Mouse (Mus musculus) limb, embryonic 14.5 days (tissue): ENCODE results near the gene Tbc1d10c. TPM values are rescaled to one million over a fixed set of nuclear protein-coding genes. Genes with fewer than 3 reads are reported as not detected.

ENCODE experiments used
- ATAC-seq: fragments of 200-750 bp; cut with Nextera tagmentation; 2 replicates; pipeline ENCODE4 v1.8.0; 2017; ENCODE audit warnings: low read depth, moderate number of reproducible peaks, moderate TSS enrichment; ENCODE audit not compliant: low FRiP score
- DNase-seq: peaks from one replicate; pipeline ENCODE4 v3.0.0-alpha.2; 2015; ENCODE audit warnings: low spot score
- H3K27ac ChIP-seq: fragments of 300-500 bp; sonication (generic); replicated peaks from 2 replicates; pipeline ENCODE4 v1.5.1; 2014; ENCODE audit warnings: low read depth, mild to moderate bottlenecking, low read length, moderate library complexity, mixed read lengths
- H3K27me3 ChIP-seq: fragments of 300-500 bp; sonication (generic); 2 replicates; pipeline ENCODE4 v1.6.1; 2014; ENCODE audit warnings: low read length, mixed read lengths; ENCODE audit not compliant: control insufficient read depth, insufficient read depth
- H3K36me3 ChIP-seq: fragments of 300-500 bp; sonication (generic); 2 replicates; pipeline ENCODE4 v1.6.1; 2014; ENCODE audit warnings: mild to moderate bottlenecking, low read length, moderate library complexity, mixed read lengths; ENCODE audit not compliant: control insufficient read depth, insufficient read depth
- H3K4me1 ChIP-seq: fragments of 300-500 bp; sonication (generic); 2 replicates; pipeline ENCODE4 v1.6.1; 2014; ENCODE audit warnings: antibody characterized with exemption, low read length, mixed read lengths; ENCODE audit not compliant: control insufficient read depth, insufficient read depth
- H3K4me2 ChIP-seq: fragments of 300-500 bp; sonication (generic); replicated peaks from 2 replicates; pipeline ENCODE4 v1.6.1; 2014; ENCODE audit warnings: low read depth, mild to moderate bottlenecking, low read length, moderate library complexity; ENCODE audit not compliant: severe bottlenecking
- H3K4me3 ChIP-seq: fragments of 300-500 bp; sonication (generic); replicated peaks from 2 replicates; pipeline ENCODE4 v1.5.1; 2014; ENCODE audit warnings: low read length
- H3K9ac ChIP-seq: fragments of 300-500 bp; sonication (generic); 2 replicates; pipeline ENCODE4 v1.6.1; 2014; ENCODE audit warnings: mild to moderate bottlenecking, low read depth, low read length, moderate library complexity; ENCODE audit not compliant: severe bottlenecking
- H3K9me3 ChIP-seq: fragments of 300-500 bp; sonication (generic); 2 replicates; pipeline ENCODE4 v1.6.1; 2016; ENCODE audit warnings: low read length; ENCODE audit not compliant: control insufficient read depth
- POLR2A ChIP-seq: fragments of 200-500 bp; IDR thresholded peaks from 2 replicates; pipeline ENCODE4 v1.8.0; 2012; ENCODE audit warnings: inconsistent platforms, mild to moderate bottlenecking, moderate library complexity, borderline replicate concordance; ENCODE audit not compliant: insufficient read depth, insufficient read length; ENCODE audit errors: extremely low read depth
- WGBS: fragments of 180-500 bp; shearing (Covaris S2); extraction: QIAGEN DNeasy Blood & Tissue Kit; methylation state at CpG from one replicate; pipeline ENCODE4 v1.1.7; 2014; 5-methylcytosine and 5-hydroxymethylcytosine counted together
- polyA plus RNA-seq, 2 experiments: library from polyadenylated mRNA; depleted of rRNA in 1 of 2; stranded (reverse) in 1 of 2; unstranded in 1 of 2; fragments of >200 nt; fragmentation: Nextera tagmentation in 1 of 2; extraction: Ambion mirVana in 1 of 2; gene quantifications; 2 replicates each; pipeline versions ENCODE4 v1.2.1 to v1.2.3; 2012 to 2014

Gene Tbc1d10c
- polyA plus RNA-seq, 2 experiments, result 3.9 to 4.5 TPM

GRCm38 (mm10) chr19:4192251-4192985 lies 1.3 kb upstream of the Tbc1d10c start:
- H3K4me3 ChIP-seq, result peak overlapping the region; percentile 97
- peak overlapping the region; percentile 87 for H3K4me2 ChIP-seq
- no peaks in the 10 kb centered on the region for H3K27me3 ChIP-seq
- H3K9me3 ChIP-seq, result no peaks in the 10 kb centered on the region
- ATAC-seq (no peak; the same call in 1 of the 2 replicates), DNase-seq (no peak)
- peaks cover 45% of the 10 kb centered on the region for H3K36me3 ChIP-seq
- no peak for TF ChIP-seq POLR2A
- peak overlapping the region; percentile 97 for H3K9ac ChIP-seq
- peaks cover 15% of the 10 kb centered on the region for H3K4me1 ChIP-seq
- H3K27ac ChIP-seq, result peak overlapping the region; percentile 93
- WGBS, result under 1% methylated on average over 41 of the region's 52 CpGs

GRCm38 (mm10) chr19:4191528-4192250 lies 605 bp upstream of the Tbc1d10c start, which contains the start of gene Ppp1ca:
Gene Ppp1ca (plus strand): TSS chr19:4192065.
- no peaks in the 10 kb centered on the region for H3K27me3 ChIP-seq
- 3% methylated on average over 35 of the region's 47 CpGs for WGBS

GRCm38 (mm10) chr19:4189051-4189620 lies 1.9 kb downstream of the Tbc1d10c start:
- ATAC-seq (no peak), DNase-seq (no peak)
- Histone ChIP-seq H3K27me3 (no peaks in the 10 kb centered on the region), H3K9me3 (no peaks in the 10 kb centered on the region), H3K27ac (no peak overlapping the region), H3K4me3 (no peak overlapping the region), H3K4me1 (peaks cover 22% of the 10 kb centered on the region), H3K36me3 (peaks cover 13% of the 10 kb centered on the region), H3K9ac (no peak overlapping the region), H3K4me2 (no peak overlapping the region)
- 85% methylated on average over 12 of the region's 12 CpGs for WGBS
- no peak for TF ChIP-seq POLR2A

More at GRCm38 (mm10) chr19:4191528-4192250, 605 bp upstream of the Tbc1d10c start, which contains the start of gene Ppp1ca:
- peaks cover 15% of the 10 kb centered on the region for H3K4me1 ChIP-seq
- DNase-seq (peak; percentile 94), ATAC-seq (peak; percentile 91)
- H3K4me2 ChIP-seq, result peak within 1 kb of the TSS; percentile 87
- peak; percentile 96 for TF ChIP-seq POLR2A
- peak within 1 kb of the TSS; percentile 93 for H3K27ac ChIP-seq
- H3K9me3 ChIP-seq, result no peaks in the 10 kb centered on the region
- H3K9ac ChIP-seq, result peak within 1 kb of the TSS; percentile 97
- peaks cover 38% of the 10 kb centered on the region for H3K36me3 ChIP-seq
- H3K4me3 ChIP-seq, result peak within 1 kb of the TSS; percentile 97

DNA sequence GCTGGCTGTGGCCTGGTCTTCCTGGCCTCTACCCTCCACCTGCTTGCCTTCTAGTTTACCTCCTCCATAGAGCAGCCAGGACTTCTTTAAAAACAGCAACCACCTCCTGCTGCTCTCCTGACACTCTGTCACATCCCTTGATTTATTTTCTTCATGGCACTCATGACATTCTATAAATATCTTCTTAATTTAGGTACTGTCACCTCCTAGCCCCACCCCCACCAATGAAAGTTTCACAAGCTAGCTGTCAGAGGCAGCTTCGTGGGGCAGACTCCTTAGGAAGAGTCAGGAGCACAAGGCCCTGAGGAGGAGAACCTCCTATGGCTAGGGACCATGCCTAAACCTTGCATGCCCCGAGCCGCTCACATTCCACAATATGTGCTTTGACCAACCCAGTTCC lies 3.8 kb downstream of the Tbc1d10c start:
- 54% methylated on average over 3 of the region's 3 CpGs for WGBS
- Histone ChIP-seq H3K36me3 (no peaks in the 10 kb centered on the region), H3K4me3 (no peak overlapping the region), H3K4me1 (peaks cover 11% of the 10 kb centered on the region), H3K27me3 (no peaks in the 10 kb centered on the region), H3K4me2 (no peak overlapping the region), H3K9ac (no peak overlapping the region), H3K9me3 (no peaks in the 10 kb centered on the region), H3K27ac (no peak overlapping the region)
- TF ChIP-seq POLR2A, result no peak
- no peak for DNase-seq
- ATAC-seq, result no peak
